Mouse (Mus musculus) embryonic fibroblast, embryonic 13.5 days (primary cell): ENCODE measurements around the gene Gtf2h1.
"Not testable (repeated sequence)": the region's sequence is repeated elsewhere in the genome, so short reads cannot be mapped to it uniquely, and the experiment has no call there.

Source experiments
- CTCF ChIP-seq: IDR thresholded peaks from 2 replicates; pipeline ENCODE4 v1.5.1; 2011; ENCODE audit warnings: mild to moderate bottlenecking, control low read depth, low read length, moderate library complexity, borderline replicate concordance; ENCODE audit not compliant: insufficient read depth
- POLR2A ChIP-seq: IDR thresholded peaks from 2 replicates; pipeline ENCODE4 v1.6.1; 2011; ENCODE audit warnings: low read depth, mild to moderate bottlenecking, control low read depth, low read length, moderate library complexity

DNA sequence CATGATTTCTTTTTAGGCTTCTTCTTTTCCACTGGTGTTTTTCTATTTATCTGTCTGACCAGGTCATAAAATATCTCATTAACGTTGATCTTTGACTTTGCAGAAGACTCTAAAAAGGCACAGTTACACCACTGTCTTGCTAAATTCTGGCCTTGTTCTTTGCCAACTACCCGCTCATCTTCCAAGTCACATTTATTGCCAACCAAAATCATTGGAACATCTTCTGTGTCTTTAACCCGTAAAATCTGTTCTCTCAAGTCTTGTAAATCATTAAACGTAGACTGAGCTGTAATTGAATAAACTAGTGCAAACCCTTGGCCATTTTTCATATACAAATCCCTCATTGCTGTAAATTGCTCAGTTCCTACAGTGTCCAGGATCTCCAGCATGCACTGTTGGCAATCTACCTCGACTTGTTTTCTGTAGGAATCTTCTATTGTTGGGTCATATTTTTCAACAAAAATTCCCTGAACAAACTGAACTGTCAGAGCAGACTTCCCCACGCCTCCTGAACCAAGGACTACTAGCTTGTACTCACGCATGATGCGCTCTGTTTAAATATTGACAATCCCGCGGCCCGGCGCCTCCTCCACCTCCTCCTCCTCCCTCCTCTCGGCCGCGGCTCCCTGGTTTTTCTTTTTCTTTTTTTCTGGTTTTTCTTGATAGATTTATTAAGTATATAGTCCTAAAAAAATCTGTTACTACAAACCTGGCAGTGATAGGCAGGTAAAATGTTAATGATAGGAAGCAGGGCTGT lies 25.2 kb downstream of the Gtf2h1 start:
- TF ChIP-seq CTCF, POLR2A: not testable (repeated sequence)
